Mouse (Mus musculus) liver, adult 2 months (tissue): ENCODE measurements around the gene Mical2.

ENCODE experiments used
- CTCF ChIP-seq: fragments of 200-500 bp; IDR thresholded peaks from 2 replicates; pipeline ENCODE4 v1.5.1; 2011; ENCODE audit warnings: low read depth, low read length, control low read depth
- POLR2A ChIP-seq: fragments of 200-500 bp; IDR thresholded peaks from 2 replicates; pipeline ENCODE4 v1.6.1; 2011; ENCODE audit warnings: low read length, control low read depth; ENCODE audit not compliant: insufficient read depth; ENCODE audit errors: extremely low read depth

- no peak for TF ChIP-seq CTCF
- TF ChIP-seq POLR2A, result no peak
Observed at GRCm38 (mm10) chr7:112275093-112275492, 49.4 kb downstream of the Mical2 start.
